Mouse (Mus musculus): Measurements from ENCODE around the gene Esrrg.

DNA sequence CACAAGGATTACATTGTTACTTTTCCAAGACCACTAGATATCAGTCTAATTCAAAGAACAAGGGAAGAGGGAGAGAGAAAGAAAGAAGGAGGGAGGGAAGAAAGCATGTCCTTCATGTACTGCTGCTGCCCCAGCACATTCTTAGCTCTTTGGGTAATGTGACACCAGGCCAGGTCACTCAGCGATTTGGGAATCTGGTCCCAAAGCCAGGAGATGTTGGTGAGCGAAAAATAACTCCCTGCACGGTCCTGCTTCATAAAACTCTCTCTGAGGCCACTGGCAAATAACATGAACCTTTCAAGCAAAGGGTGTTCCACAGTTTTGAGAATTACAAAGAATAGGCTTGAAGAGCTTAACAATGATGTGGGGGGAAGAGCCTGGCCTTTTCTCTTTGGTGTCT, 342.9 kb downstream of the Esrrg start:
- TF ChIP-seq POLR2AphosphoS2 (IDR thresholded peaks at IDR 0.05; ENCODE audit: low read depth, low read length) (no peak), ETS1 (conservative IDR thresholded peaks at IDR 0.05; ENCODE audit: low read depth, low read length) (no peak), POLR2A (IDR thresholded peaks at IDR 0.05; ENCODE audit: low read depth, low read length) (no peak), USF1 (IDR thresholded peaks at IDR 0.05; ENCODE audit: low read depth, low read length) (no peak), CTCF (conservative IDR thresholded peaks at IDR 0.05 in 1 of 2, IDR thresholded peaks at IDR 0.05 in 1 of 2; ENCODE audit: low read depth in 2 of 2, low read length in 2 of 2) (no peak), GABPA (IDR thresholded peaks at IDR 0.05; ENCODE audit: insufficient replicate concordance, low read depth, low read length) (no peak)
